Comparison of ENCODE assay signal across 8 mouse cellular contexts in the genomic region with DNA sequence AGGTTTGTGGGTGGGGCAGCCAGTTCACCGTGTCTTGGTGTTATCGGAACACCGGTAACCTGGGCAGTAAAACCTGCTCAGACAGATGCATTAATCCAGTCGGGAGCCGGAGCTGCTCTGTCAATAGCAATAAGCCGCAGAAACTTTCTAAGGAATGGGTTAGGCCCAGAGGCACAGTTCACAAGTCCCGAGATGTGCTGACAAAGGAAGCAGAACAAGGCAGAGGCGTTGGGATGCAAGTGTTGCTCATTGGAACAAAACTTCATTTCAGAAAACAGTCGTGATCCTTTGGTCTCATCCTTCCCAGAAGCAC. TPM values are rescaled to one million over a fixed set of nuclear protein-coding genes. Genes with fewer than 3 reads are reported as not detected.
DNase-seq lines count a peak whose midpoint lies in the region; ATAC-seq and TF ChIP-seq lines count a peak whose summit lies in the region.

No protein-coding gene starts in this region.

- peaks cover 15% of the 10 kb centered on the region for H3K27me3 ChIP-seq in heart, embryonic 13.5 days (replicated peaks)
- H3K27me3 ChIP-seq in forebrain, postnatal 0 days (ENCODE audit: insufficient read depth, low read length) = no peaks in the 10 kb centered on the region

- H3K4me1 ChIP-seq in heart, embryonic 13.5 days = peaks cover 9% of the 10 kb centered on the region
- H3K4me1 ChIP-seq in ES-E14 (ENCODE audit: control insufficient read depth in 2 of 2, insufficient read depth in 2 of 2, low read length in 2 of 2, poor library complexity in 1 of 2) = peaks cover 14 to 18% of the 10 kb centered on the region in 2 experiments
- no peaks in the 10 kb centered on the region for H3K4me1 ChIP-seq in forebrain, postnatal 0 days (ENCODE audit: insufficient read depth)

- H3K36me3 ChIP-seq in heart, embryonic 13.5 days = no peaks in the 10 kb centered on the region
- no peaks in the 10 kb centered on the region for H3K36me3 ChIP-seq in ES-E14 (ENCODE audit: control insufficient read depth, insufficient read depth, low read length, poor library complexity, severe bottlenecking)
- H3K36me3 ChIP-seq in forebrain, postnatal 0 days (ENCODE audit: insufficient read depth) = no peaks in the 10 kb centered on the region

- H3K4me2 ChIP-seq in heart, embryonic 13.5 days = peak overlapping the region; percentile 92
- peak overlapping the region; percentile 88 for H3K4me2 ChIP-seq in forebrain, postnatal 0 days (ENCODE audit: low read depth)

- in situ Hi-C loops in ES-E14 (cut with MboI; ENCODE audit: low sequenced_read_pairs in 2 of 2, unreplicated experiment in 2 of 2) = no loop called here

- TF ChIP-seq CTCF in forebrain, postnatal 0 days (IDR thresholded peaks at IDR 0.05; ENCODE audit: low read depth) = no peak

- H3K9ac ChIP-seq in heart, embryonic 13.5 days = peak overlapping the region; percentile 85
- peak overlapping the region; percentile 80 for H3K9ac ChIP-seq in ES-E14 (ENCODE audit: insufficient read depth, low read depth, low read length, poor library complexity, severe bottlenecking)
- H3K9ac ChIP-seq in forebrain, postnatal 0 days = peak overlapping the region; percentile 60

- no peak for DNase-seq in heart, adult 8-10 months (ENCODE audit: low spot score)
- DNase-seq in ES-E14 (ENCODE audit: low read depth, low spot score) = no peak
- DNase-seq in forebrain, postnatal 0 days = peak; percentile 44
- peak; percentile 54 for DNase-seq in lung, postnatal 25 days (ENCODE audit: low spot score)
- DNase-seq in retina, postnatal 1 day = no peak
- DNase-seq in left cerebral cortex, adult 11 months (ENCODE audit: low spot score) = no peak
- no peak for DNase-seq in layer of hippocampus, postnatal 36 days

- H3K4me3 ChIP-seq in heart, embryonic 13.5 days = peak overlapping the region; percentile 71
- H3K4me3 ChIP-seq in ES-E14 (ENCODE audit: insufficient read depth in 1 of 2, low read depth in 1 of 2, low read length in 2 of 2, poor library complexity in 1 of 2, severe bottlenecking in 1 of 2) = peak overlapping the region; percentile 65 to 90
- peak overlapping the region; percentile 62 for H3K4me3 ChIP-seq in forebrain, postnatal 0 days (ENCODE audit: low read depth, low read length)

- 5% methylated on average over 9 of the region's 9 CpGs for WGBS in heart, embryonic 13.5 days
- 3% methylated on average over 9 of the region's 9 CpGs for WGBS in forebrain, postnatal 0 days

- peak overlapping the region; percentile 85 for H3K27ac ChIP-seq in heart, embryonic 13.5 days (replicated peaks)
- peak overlapping the region; percentile 79 for H3K27ac ChIP-seq in ES-E14 (ENCODE audit: insufficient read depth, low read depth, low read length, poor library complexity, severe bottlenecking)
- H3K27ac ChIP-seq in forebrain, postnatal 0 days (ENCODE audit: low read depth, low read length) = peak overlapping the region; percentile 73

- no peaks in the 10 kb centered on the region for H3K9me3 ChIP-seq in heart, embryonic 13.5 days
- no peaks in the 10 kb centered on the region for H3K9me3 ChIP-seq in ES-E14 (ENCODE audit: control insufficient read depth, insufficient read depth, low read depth, low read length)
- no peaks in the 10 kb centered on the region for H3K9me3 ChIP-seq in forebrain, postnatal 0 days (ENCODE audit: low read length)

- no peak for ATAC-seq in heart, embryonic 13.5 days (ENCODE audit: extremely low read depth, insufficient number of reproducible peaks, low FRiP score, low TSS enrichment)
- peak; percentile 20; the same call in 1 of the 2 replicates for ATAC-seq in forebrain, postnatal 0 days

TF ChIP-seq in ES-E14, 5 proteins besides CTCF, POLR2A, EP300 and RAD21:
- TF ChIP-seq CHD2 (IDR thresholded peaks at IDR 0.05; ENCODE audit: low read depth, low read length) = no peak
TF ChIP-seq in ES-E14: peak in this region for 0.

RNA-seq across cellular contexts. Expression of gene Lekr1, which starts 6.5 kb away (rescaled TPM):
- polyA plus RNA-seq in heart, embryonic 13.5 days (2015; fragmentation: Nextera tagmentation; extraction: Ambion mirVana) = 5.5 and 6.6 TPM in 2 replicates
- total RNA-seq in heart, adult 8-10 months (2022) = 1 to 10 TPM in 3 of 4 experiments, under 1 TPM in 1; 0.98 to 4.6 (median 2.7) TPM
- 1.1 and 1.2 TPM in 2 replicates for total RNA-seq in ES-E14 (2012; rRNA removed)
- total RNA-seq in forebrain, postnatal 0 days (2014; rRNA removed) = 4.5 and 4.8 TPM in 2 replicates
- 2.9 and 3.8 TPM in 2 replicates for polyA plus RNA-seq in forebrain, postnatal 0 days (2015; fragmentation: Nextera tagmentation; extraction: Ambion mirVana)
- 1 to 10 TPM; 4.1 to 6.6 TPM for total RNA-seq in layer of hippocampus, postnatal 36 days (2021)

Comparison
In these comparisons a context has a peak if more than half of its experiments do, and no peak if none do; other contexts are left out.
1. DNase-seq: peak in forebrain, postnatal 0 days (single experiment) and lung, postnatal 25 days (single experiment); none in heart, adult 8-10 months (single experiment), ES-E14 (single experiment), retina, postnatal 1 day (single experiment), left cerebral cortex, adult 11 months (single experiment) and layer of hippocampus, postnatal 36 days (0 of 2).
2. Peak in every context shown above with its lines, with median percentiles within 50 percentile points of each other: H3K27ac ChIP-seq, H3K4me3 ChIP-seq and H3K9ac ChIP-seq.